Mouse (Mus musculus) ES-Bruce4 (cell line): ENCODE measurements around the gene Phf19.

Experiments used
- CTCF ChIP-seq: IDR thresholded peaks from one replicate; pipeline ENCODE4 v1.8.1; 2011; ENCODE audit warnings: low read depth, low read length
- EP300 ChIP-seq: IDR thresholded peaks from 2 replicates; pipeline ENCODE4 v1.6.1; 2011; ENCODE audit warnings: low read depth, low read length; ENCODE audit not compliant: insufficient read depth
- POLR2A ChIP-seq: IDR thresholded peaks from one replicate; pipeline ENCODE4 v1.8.1; 2011; ENCODE audit warnings: low read length; ENCODE audit not compliant: insufficient read depth

DNA sequence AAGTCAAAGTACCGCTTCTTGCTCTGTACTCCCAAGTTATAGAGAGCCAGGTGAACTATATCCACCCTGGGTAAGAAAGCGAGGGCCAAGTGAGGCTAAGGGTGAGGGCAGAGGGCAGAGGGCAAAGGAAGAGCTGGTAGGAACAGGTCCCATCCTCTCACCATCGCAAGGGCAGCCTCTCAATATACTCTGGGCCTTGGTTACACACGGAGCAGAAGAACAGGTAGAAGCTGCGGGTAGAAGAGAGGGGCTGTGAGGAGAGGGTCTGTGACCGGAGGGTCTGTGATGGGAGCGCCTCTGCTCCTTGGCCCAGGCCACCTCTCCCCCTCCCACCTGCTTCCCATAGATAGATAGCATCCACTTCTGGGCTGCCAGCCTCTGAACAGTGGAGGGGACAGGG is 10.6 kb downstream of the Phf19 start:
- TF ChIP-seq POLR2A (no peak), CTCF (no peak), EP300 (no peak)
